Comparison of ENCODE assay signal across 16 mouse cellular contexts in genomic region chr8:54991840-54992609, GRCm38 (mm10). TPM values are rescaled to one million over a fixed set of nuclear protein-coding genes. Genes with fewer than 3 reads are reported as not detected.
DNase-seq lines count a peak whose midpoint lies in the region; ATAC-seq and TF ChIP-seq lines count a peak whose summit lies in the region.
"Had no signal": no experiment of that assay in that cellular context is flagged by ENCODE, and none has a peak within 500 bp of the region (broad histone marks: within the 10 kb centered on the region; RNA-seq: fewer than 3 reads in every experiment).

No protein-coding gene starts in this region.

- DNase-seq in layer of hippocampus, adult 8-10 months (ENCODE audit: low spot score in 2 of 2): peak; percentile 36 to 37
- no peak for DNase-seq in layer of hippocampus, postnatal 25 days (ENCODE audit: extremely low spot score in 1 of 2, low spot score in 1 of 2)
- DNase-seq in cerebellum, adult 8-10 months: peak; percentile 51
- DNase-seq in retina, postnatal 7 days (ENCODE audit: low read depth, low spot score): peak; percentile 5
- DNase-seq in MN1 (ENCODE audit: low spot score): no peak
- DNase-seq in lung, postnatal 0 days (ENCODE audit: low spot score): no peak
- DNase-seq: adrenal gland, postnatal 10 days; gastrocnemius, postnatal 10 days; kidney, adult 11 months had no signal

- no peak overlapping the region for H3K27ac ChIP-seq in hindbrain, embryonic 16.5 days (ENCODE audit: low read depth, low read length)
- H3K27ac ChIP-seq in lung, postnatal 0 days (ENCODE audit: low read length): no peak overlapping the region
- H3K27ac ChIP-seq: macrophage; neural tube, embryonic 12.5 days had no signal

- H3K4me1 ChIP-seq in hindbrain, embryonic 16.5 days (ENCODE audit: control insufficient read depth, insufficient read depth, low read depth, low read length): no peaks in the 10 kb centered on the region; the same call in 1 of the 2 replicates
- H3K4me1 ChIP-seq in lung, postnatal 0 days (ENCODE audit: insufficient read depth, low read depth, low read length): no peaks in the 10 kb centered on the region
- H3K4me1 ChIP-seq: neural tube, embryonic 12.5 days had no signal

- TF ChIP-seq EP300 in lung, postnatal 0 days (IDR thresholded peaks at IDR 0.05): no peak

- H3K36me3 ChIP-seq in hindbrain, embryonic 16.5 days (ENCODE audit: control insufficient read depth, insufficient read depth, low read length): no peaks in the 10 kb centered on the region
- H3K36me3 ChIP-seq in lung, postnatal 0 days (ENCODE audit: insufficient read depth, low read length): no peaks in the 10 kb centered on the region
- H3K36me3 ChIP-seq: neural tube, embryonic 12.5 days had no signal

- no peak overlapping the region for H3K9ac ChIP-seq in hindbrain, embryonic 16.5 days (ENCODE audit: low read depth, low read length)
- no peak overlapping the region for H3K9ac ChIP-seq in lung, postnatal 0 days (replicated peaks; ENCODE audit: low read depth)
- H3K9ac ChIP-seq: neural tube, embryonic 12.5 days had no signal

- WGBS in hindbrain, embryonic 16.5 days: 52% methylated on average over 3 of the region's 3 CpGs
- 63% methylated on average over 3 of the region's 3 CpGs for WGBS in lung, postnatal 0 days

- H3K4me2 ChIP-seq in hindbrain, embryonic 16.5 days (ENCODE audit: low read length): no peak overlapping the region
- H3K4me2 ChIP-seq in lung, postnatal 0 days (replicated peaks; ENCODE audit: low read depth, low read length): no peak overlapping the region
- H3K4me2 ChIP-seq: liver, embryonic 11.5 days; neural tube, embryonic 12.5 days had no signal

- H3K27me3 ChIP-seq in hindbrain, embryonic 16.5 days (replicated peaks; ENCODE audit: control insufficient read depth, insufficient read depth, low read length): no peaks in the 10 kb centered on the region
- H3K27me3 ChIP-seq in lung, postnatal 0 days (replicated peaks; ENCODE audit: insufficient read depth, low read length): no peaks in the 10 kb centered on the region
- H3K27me3 ChIP-seq: neural tube, embryonic 12.5 days had no signal

- peak; percentile 75 for ATAC-seq in hindbrain, embryonic 16.5 days
- ATAC-seq in lung, postnatal 0 days: no peak
- ATAC-seq: CD4-positive, CD25-positive, alpha-beta regulatory T cell, adult 4 months; Patski had no signal

- H3K9me3 ChIP-seq in hindbrain, embryonic 16.5 days (ENCODE audit: control insufficient read depth, low read length): no peaks in the 10 kb centered on the region
- H3K9me3 ChIP-seq in lung, postnatal 0 days (ENCODE audit: low read length): no peaks in the 10 kb centered on the region
- H3K9me3 ChIP-seq: neural tube, embryonic 12.5 days had no signal

- no peak overlapping the region for H3K4me3 ChIP-seq in hindbrain, embryonic 16.5 days (ENCODE audit: low read length)
- no peak overlapping the region for H3K4me3 ChIP-seq in lung, postnatal 0 days (ENCODE audit: low read depth, low read length)
- H3K4me3 ChIP-seq: neural tube, embryonic 12.5 days had no signal

- no peak for TF ChIP-seq CTCF in lung, postnatal 0 days (IDR thresholded peaks at IDR 0.05)

RNA-seq across cellular contexts. Expression of gene Gpm6a, which starts 37.4 kb away (rescaled TPM):
- total RNA-seq in layer of hippocampus, adult 8-10 months (2022): 100 to 1,000 TPM; 821 to 940 (median 875) TPM
- 1,000 to 10,000 TPM; 1,094 to 1,151 TPM for total RNA-seq in layer of hippocampus, postnatal 25 days (2021)
- polyA plus RNA-seq in hindbrain, embryonic 16.5 days (2015; fragmentation: Nextera tagmentation; extraction: Ambion mirVana): 545 and 587 TPM in 2 replicates
- 18.2 and 21.4 TPM in 2 replicates for polyA plus RNA-seq in lung, postnatal 0 days (2015; fragmentation: Nextera tagmentation; extraction: Ambion mirVana)
- total RNA-seq: common myeloid progenitor, adult 5-6 weeks had no signal
- polyA plus RNA-seq: CD4-positive, CD25-positive, alpha-beta regulatory T cell, adult 4 months; macrophage; Patski had no signal

Comparison
In these comparisons a context has a peak if more than half of its experiments do, and no peak if none do; other contexts are left out.
1. DNase-seq: peak in layer of hippocampus, adult 8-10 months (2 of 2), cerebellum, adult 8-10 months (single experiment) and retina, postnatal 7 days (single experiment); none in layer of hippocampus, postnatal 25 days (0 of 2), MN1 (single experiment) and lung, postnatal 0 days (single experiment).